Mouse (Mus musculus) T-helper 2 cell (primary cell): ENCODE results near the gene Eno3.

Experiments used
- in situ Hi-C: fragments of 300-600 bp; cut with MboI, MseI; formaldehyde crosslinking; loops from one replicate; pipeline ENCODE4 v1.15.1; 2025; ENCODE audit warnings: high pct_unique_total_duplicates

Eno3 gene

GRCm38 (mm10) chr11:70674501-70674900 lies 17.5 kb downstream of the Eno3 start:
- in situ Hi-C loops, result loop anchor here (25.0 kb wide), 2 partner anchors 912 to 1262 kb away; partner anchors contain the start of genes Kdm6b, Polr2a, Slc35g3 and Zbtb4

- in situ Hi-C loops, result no loop called here
These were observed 21.1 kb downstream of the Eno3 start for GRCm38 (mm10) chr11:70678092-70678491.

- in situ Hi-C loops, result no loop called here
These were observed 21.6 kb downstream of the Eno3 start for GRCm38 (mm10) chr11:70678576-70678975.

- in situ Hi-C loops, result no loop called here
These were observed 22.4 kb downstream of the Eno3 start for GRCm38 (mm10) chr11:70679361-70679760.

- in situ Hi-C loops, result no loop called here
These were observed 22.9 kb downstream of the Eno3 start for GRCm38 (mm10) chr11:70679894-70680293.

- in situ Hi-C loops, result no loop called here
These were observed 24.2 kb downstream of the Eno3 start for GRCm38 (mm10) chr11:70681170-70681569.

GRCm38 (mm10) chr11:70681897-70682581 lies 25.0 kb downstream of the Eno3 start:
- in situ Hi-C loops, result no loop called here

- in situ Hi-C loops, result no loop called here
These were observed 26.6 kb downstream of the Eno3 start for GRCm38 (mm10) chr11:70683640-70684039.

- in situ Hi-C loops, result loop anchor here (5.0 kb wide), 1 partner anchor 70 kb away; no protein-coding TSS in a partner anchor
These were observed 30.0 kb downstream of the Eno3 start for GRCm38 (mm10) chr11:70686901-70687566.

GRCm38 (mm10) chr11:70687601-70688199 lies 30.7 kb downstream of the Eno3 start, which contains the start of gene Camta2:
Gene Camta2, minus strand, starts transcription at chr11:70688105.
- in situ Hi-C loops, result loop anchor here (5.0 kb wide), 1 partner anchor 70 kb away; no protein-coding TSS in a partner anchor

- in situ Hi-C loops, result loop anchor here (5.0 kb wide), 1 partner anchor 69 kb away; no protein-coding TSS in a partner anchor
These were observed 31.4 kb downstream of the Eno3 start for GRCm38 (mm10) chr11:70688372-70688771.

- in situ Hi-C loops, result loop anchor here (5.0 kb wide), 1 partner anchor 68 kb away; no protein-coding TSS in a partner anchor
These were observed 32.6 kb downstream of the Eno3 start for GRCm38 (mm10) chr11:70689578-70689977.

- in situ Hi-C loops, result no loop called here
These were observed 36.5 kb downstream of the Eno3 start for GRCm38 (mm10) chr11:70693504-70693903.

GRCm38 (mm10) chr11:70697376-70697775 lies 40.4 kb downstream of the Eno3 start:
- in situ Hi-C loops, result no loop called here

GRCm38 (mm10) chr11:70699051-70699450 lies 42.0 kb downstream of the Eno3 start:
- in situ Hi-C loops, result no loop called here

GRCm38 (mm10) chr11:70699722-70700556 lies 42.9 kb downstream of the Eno3 start, which contains the start of the genes Inca1 and Kif1c:
Gene Inca1, minus strand, starts transcription at chr11:70700155.
Gene Kif1c, plus strand, starts transcription at chr11:70700548.
- in situ Hi-C loops, result no loop called here

- in situ Hi-C loops, result no loop called here
These were observed 43.6 kb downstream of the Eno3 start for GRCm38 (mm10) chr11:70700613-70701012.

GRCm38 (mm10) chr11:70701221-70701955 lies 44.4 kb downstream of the Eno3 start:
- in situ Hi-C loops, result no loop called here

GRCm38 (mm10) chr11:70701984-70702733 lies 45.2 kb downstream of the Eno3 start:
- in situ Hi-C loops, result no loop called here

- in situ Hi-C loops, result no loop called here
These were observed 45.8 kb downstream of the Eno3 start for GRCm38 (mm10) chr11:70702781-70703180.
